Mouse (Mus musculus) liver, embryonic 14.5 days (tissue): ENCODE results near the gene Tigar.

Experiments used
- CTCF ChIP-seq: IDR thresholded peaks from 2 replicates; pipeline ENCODE4 v1.5.1; 2016; ENCODE audit warnings: antibody characterized with exemption, low read depth, control low read depth
- EP300 ChIP-seq: IDR thresholded peaks from 2 replicates; pipeline ENCODE4 v1.6.1; 2016; ENCODE audit warnings: antibody characterized with exemption, low read depth

- no peak for TF ChIP-seq EP300
- no peak for TF ChIP-seq CTCF
Measured at GRCm38 (mm10) chr6:127138962-127139361, 29.6 kb upstream of the Tigar start.
